ENCODE assay signal across 24 mouse cellular contexts in the genomic region with DNA sequence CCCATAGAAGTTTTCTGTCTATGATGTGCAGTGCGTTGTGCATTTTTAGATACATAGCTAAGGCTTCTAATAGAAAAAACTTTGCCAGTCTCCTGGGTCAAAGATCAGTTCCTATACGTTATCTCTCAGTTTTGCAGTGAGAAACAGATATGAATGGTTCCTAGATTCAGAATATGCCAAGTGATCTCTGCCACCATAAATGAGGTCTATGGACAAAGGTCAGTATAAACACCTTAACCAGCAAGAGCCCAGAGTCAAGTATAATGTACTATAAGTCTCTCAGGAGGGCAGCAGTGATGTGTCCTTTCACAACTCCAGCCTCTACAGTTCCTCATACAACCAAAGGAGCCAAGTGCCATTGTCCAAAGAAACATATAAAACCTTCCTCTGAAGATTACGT. TPM values are rescaled to one million over a fixed set of nuclear protein-coding genes. Genes with fewer than 3 reads are reported as not detected.
A peak's percentile ranks its signal among the peaks of the same experiment; 100 is the strongest.
DNase-seq lines count a peak whose midpoint lies in the region; ATAC-seq and TF ChIP-seq lines count a peak whose summit lies in the region.
"Had no signal": no experiment of that assay in that cellular context is flagged by ENCODE, and none has a peak within 500 bp of the region (broad histone marks: within the 10 kb centered on the region; RNA-seq: fewer than 3 reads in every experiment).

No protein-coding gene starts in this region.

- DNase-seq in liver, adult 2 months (ENCODE audit: extremely low read depth, low read depth, low spot score): peak; percentile 36
- no peak for DNase-seq in liver, postnatal 0 days
- DNase-seq in hindbrain, embryonic 10.5 days (ENCODE audit: low spot score): no peak
- DNase-seq: adrenal gland, adult 2 months; adrenal gland, postnatal 10 days; adrenal gland, postnatal 25 days; cerebellum, adult 11 months; cerebellum, adult 18-20 months; cerebellum, adult 8-10 months; cerebellum, postnatal 10 days; cerebellum, postnatal 25 days had no signal

- H3K36me3 ChIP-seq in liver, adult 2 months (ENCODE audit: control insufficient read depth, insufficient read depth, low read length): peaks cover 12% of the 10 kb centered on the region
- H3K36me3 ChIP-seq in liver, postnatal 0 days (replicated peaks; ENCODE audit: insufficient read depth, low read length): no peaks in the 10 kb centered on the region
- H3K36me3 ChIP-seq in intestine, embryonic 16.5 days (ENCODE audit: control insufficient read depth, insufficient read depth, low read length): no peaks in the 10 kb centered on the region
- H3K36me3 ChIP-seq in small intestine, adult 2 months (ENCODE audit: control insufficient read depth, insufficient read depth, low read length): peaks cover 24% of the 10 kb centered on the region
- no peaks in the 10 kb centered on the region for H3K36me3 ChIP-seq in hindbrain, embryonic 10.5 days
- H3K36me3 ChIP-seq: embryonic facial prominence, embryonic 10.5 days; embryonic facial prominence, embryonic 12.5 days; forebrain, embryonic 10.5 days; forebrain, embryonic 12.5 days had no signal

- peaks cover 16% of the 10 kb centered on the region for H3K4me1 ChIP-seq in liver, adult 2 months (ENCODE audit: control insufficient read depth, insufficient read depth, low read length)
- no peaks in the 10 kb centered on the region for H3K4me1 ChIP-seq in liver, postnatal 0 days (ENCODE audit: insufficient read depth)
- 0 out of 2 replicates have a peak, but pooled peaks cover 3% of the 10 kb centered on the region for H3K4me1 ChIP-seq in intestine, embryonic 16.5 days (ENCODE audit: control insufficient read depth, insufficient read depth, low read length)
- peaks cover 21% of the 10 kb centered on the region; the same call in 1 of the 2 replicates for H3K4me1 ChIP-seq in small intestine, adult 2 months (ENCODE audit: control insufficient read depth, insufficient read depth, insufficient read length, low read length)
- H3K4me1 ChIP-seq in hindbrain, embryonic 10.5 days (replicated peaks): no peaks in the 10 kb centered on the region
- H3K4me1 ChIP-seq: embryonic facial prominence, embryonic 10.5 days; embryonic facial prominence, embryonic 12.5 days; forebrain, embryonic 10.5 days; forebrain, embryonic 12.5 days had no signal

- no peaks in the 10 kb centered on the region for H3K79me2 ChIP-seq in liver, adult 2 months (ENCODE audit: control insufficient read depth, insufficient read depth, low read length)

- no peak overlapping the region for H3K9ac ChIP-seq in liver, adult 2 months (ENCODE audit: low read depth, low read length)
- H3K9ac ChIP-seq in liver, postnatal 0 days (replicated peaks): no peak overlapping the region
- no peak overlapping the region for H3K9ac ChIP-seq in intestine, embryonic 16.5 days (ENCODE audit: low read depth, low read length)
- H3K9ac ChIP-seq: embryonic facial prominence, embryonic 12.5 days; forebrain, embryonic 12.5 days had no signal

- H3K27ac ChIP-seq in liver, adult 2 months (replicated peaks; ENCODE audit: insufficient read depth, low read depth, low read length): no peak overlapping the region
- H3K27ac ChIP-seq in liver, postnatal 0 days (ENCODE audit: low read depth): no peak overlapping the region
- peak overlapping the region; percentile 75; the same call in 1 of the 2 replicates for H3K27ac ChIP-seq in intestine, embryonic 16.5 days (ENCODE audit: low read length)
- H3K27ac ChIP-seq in small intestine, adult 2 months (ENCODE audit: insufficient read depth, low read depth, low read length): peak overlapping the region; percentile 96
- no peak overlapping the region for H3K27ac ChIP-seq in hindbrain, embryonic 10.5 days
- H3K27ac ChIP-seq: embryonic facial prominence, embryonic 10.5 days; embryonic facial prominence, embryonic 12.5 days; forebrain, embryonic 10.5 days; forebrain, embryonic 12.5 days had no signal

- no peak overlapping the region for H3K4me2 ChIP-seq in liver, postnatal 0 days (ENCODE audit: low read depth, low read length)
- peak overlapping the region; percentile 32; the same call in 1 of the 2 replicates for H3K4me2 ChIP-seq in intestine, embryonic 16.5 days (ENCODE audit: low read depth, low read length)
- H3K4me2 ChIP-seq: embryonic facial prominence, embryonic 12.5 days; forebrain, embryonic 12.5 days had no signal

- no peak for ATAC-seq in liver, postnatal 0 days
- peak; percentile 72 for ATAC-seq in intestine, embryonic 16.5 days
- ATAC-seq in erythroid progenitor cell, adult 5-6 weeks (replicated peaks; ENCODE audit: low FRiP score, poor library complexity, severe bottlenecking): no peak
- ATAC-seq: forebrain, embryonic 14.5 days; forebrain, embryonic 16.5 days had no signal

- TF ChIP-seq POLR2A in liver, adult 2 months (IDR thresholded peaks at IDR 0.05; ENCODE audit: extremely low read depth, insufficient read depth, low read length): no peak
- no peak for TF ChIP-seq POLR2A in small intestine, adult 2 months (IDR thresholded peaks at IDR 0.05; ENCODE audit: low read depth, low read length)

- no peaks in the 10 kb centered on the region for H3K9me3 ChIP-seq in liver, postnatal 0 days (ENCODE audit: low read length)
- H3K9me3 ChIP-seq in intestine, embryonic 16.5 days (ENCODE audit: control insufficient read depth, low read length): no peaks in the 10 kb centered on the region
- no peaks in the 10 kb centered on the region for H3K9me3 ChIP-seq in hindbrain, embryonic 10.5 days
- H3K9me3 ChIP-seq: embryonic facial prominence, embryonic 10.5 days; embryonic facial prominence, embryonic 12.5 days; forebrain, embryonic 10.5 days; forebrain, embryonic 12.5 days had no signal

- no peak for TF ChIP-seq CTCF in liver, adult 2 months (IDR thresholded peaks at IDR 0.05; ENCODE audit: low read depth, low read length)
- TF ChIP-seq CTCF in liver, postnatal 0 days (IDR thresholded peaks at IDR 0.05; ENCODE audit: low read depth): no peak
- no peak for TF ChIP-seq CTCF in small intestine, adult 2 months (IDR thresholded peaks at IDR 0.05; ENCODE audit: extremely low read depth, insufficient read length, insufficient replicate concordance, low read depth, low read length)

- H3K27me3 ChIP-seq in liver, adult 2 months (ENCODE audit: control insufficient read depth, insufficient read depth, low read length): no peaks in the 10 kb centered on the region
- H3K27me3 ChIP-seq in liver, postnatal 0 days (ENCODE audit: insufficient read depth, low read length): no peaks in the 10 kb centered on the region
- no peaks in the 10 kb centered on the region; the same call in 1 of the 2 replicates for H3K27me3 ChIP-seq in intestine, embryonic 16.5 days (replicated peaks; ENCODE audit: control insufficient read depth, insufficient read depth, low read length)
- no peaks in the 10 kb centered on the region for H3K27me3 ChIP-seq in small intestine, adult 2 months (ENCODE audit: control insufficient read depth, insufficient read depth, low read length)
- H3K27me3 ChIP-seq in hindbrain, embryonic 10.5 days (ENCODE audit: insufficient read depth, poor library complexity, severe bottlenecking): no peaks in the 10 kb centered on the region
- H3K27me3 ChIP-seq: embryonic facial prominence, embryonic 12.5 days; forebrain, embryonic 12.5 days had no signal

- 70% methylated on average over 3 of the region's 3 CpGs for WGBS in liver, adult 2 months
- WGBS in liver, postnatal 0 days (ENCODE audit: insufficient replicate concordance): 73% methylated on average over 3 of the region's 3 CpGs
- 77% methylated on average over 3 of the region's 3 CpGs for WGBS in intestine, embryonic 16.5 days
- 22% methylated on average over 3 of the region's 3 CpGs for WGBS in small intestine, adult 2 months
- 80% methylated on average over 3 of the region's 3 CpGs for WGBS in hindbrain, embryonic 10.5 days

- no peak for TF ChIP-seq EP300 in liver, postnatal 0 days (IDR thresholded peaks at IDR 0.05; ENCODE audit: low read depth)

- no peak overlapping the region for H3K4me3 ChIP-seq in liver, adult 2 months (ENCODE audit: insufficient read depth, low read depth, low read length)
- no peak overlapping the region for H3K4me3 ChIP-seq in liver, postnatal 0 days (ENCODE audit: low read depth, low read length)
- no peak overlapping the region for H3K4me3 ChIP-seq in intestine, embryonic 16.5 days (ENCODE audit: low read length)
- H3K4me3 ChIP-seq in small intestine, adult 2 months (ENCODE audit: low read depth, low read length): no peak overlapping the region
- H3K4me3 ChIP-seq in hindbrain, embryonic 10.5 days: no peak overlapping the region
- H3K4me3 ChIP-seq: embryonic facial prominence, embryonic 10.5 days; embryonic facial prominence, embryonic 12.5 days; forebrain, embryonic 10.5 days; forebrain, embryonic 12.5 days had no signal

RNA-seq across cellular contexts. Expression of a gene that starts 1.2 kb away (rescaled TPM):
- total RNA-seq in liver, adult 2 months (2014; rRNA removed): 120 and 259 TPM in 2 replicates
- polyA plus RNA-seq in liver, adult 2 months (2012; rRNA removed): 137 and 182 TPM in 2 replicates
- 13.5 and 14.6 TPM in 2 replicates for polyA plus RNA-seq in liver, postnatal 0 days (2015; fragmentation: Nextera tagmentation; extraction: Ambion mirVana)
- polyA plus RNA-seq in intestine, embryonic 16.5 days (2015; fragmentation: Nextera tagmentation; extraction: Ambion mirVana): 63.9 and 95.6 TPM in 2 replicates
- polyA plus RNA-seq in small intestine, adult 2 months (2012; rRNA removed): 386 and 713 TPM in 2 replicates
- not detected in 2 replicates for total RNA-seq in erythroid progenitor cell, adult 5-6 weeks (2015; ENCODE audit: low replicate concordance)
- total RNA-seq in erythroid progenitor cell, adult 5-6 weeks (2017; ENCODE audit: low replicate concordance): not detected in 2 replicates
- polyA plus RNA-seq in hindbrain, embryonic 10.5 days (2016; fragmentation: Nextera tagmentation; extraction: Ambion mirVana): not detected in 2 replicates
- total RNA-seq: MEL had no signal
- polyA plus RNA-seq: brain, embryonic 14.5 days; embryonic facial prominence, embryonic 10.5 days; embryonic facial prominence, embryonic 12.5 days; forebrain, embryonic 10.5 days; forebrain, embryonic 12.5 days; forebrain, embryonic 14.5 days; forebrain, embryonic 16.5 days had no signal

RNA-seq across cellular contexts. Expression of a gene that starts 19.9 kb away (rescaled TPM):
- total RNA-seq in liver, adult 2 months (2014; rRNA removed): not detected in 2 replicates
- not detected in 2 replicates for polyA plus RNA-seq in liver, adult 2 months (2012; rRNA removed)
- polyA plus RNA-seq in liver, postnatal 0 days (2015; fragmentation: Nextera tagmentation; extraction: Ambion mirVana): not detected in 2 replicates
- polyA plus RNA-seq in intestine, embryonic 16.5 days (2015; fragmentation: Nextera tagmentation; extraction: Ambion mirVana): not detected in 2 replicates
- polyA plus RNA-seq in small intestine, adult 2 months (2012; rRNA removed): 0.13 TPM in 2 replicates
- total RNA-seq in erythroid progenitor cell, adult 5-6 weeks (2015; ENCODE audit: low replicate concordance): not detected in 2 replicates
- total RNA-seq in erythroid progenitor cell, adult 5-6 weeks (2017; ENCODE audit: low replicate concordance): not detected in 2 replicates
- polyA plus RNA-seq in hindbrain, embryonic 10.5 days (2016; fragmentation: Nextera tagmentation; extraction: Ambion mirVana): not detected in 2 replicates
- total RNA-seq: adrenal gland, adult 2 months; adrenal gland, postnatal 10 days; adrenal gland, postnatal 25 days; ES-E14; MEL had no signal
- polyA plus RNA-seq: adrenal gland, adult 2 months; brain, embryonic 14.5 days; cortical plate, adult 2 months; embryonic facial prominence, embryonic 10.5 days; embryonic facial prominence, embryonic 12.5 days; forebrain, embryonic 10.5 days; forebrain, embryonic 12.5 days; forebrain, embryonic 14.5 days; forebrain, embryonic 16.5 days had no signal

RNA-seq across cellular contexts. Expression of a gene that starts 34.2 kb away (rescaled TPM):
- total RNA-seq in liver, adult 2 months (2014; rRNA removed): 34.6 and 36.9 TPM in 2 replicates
- polyA plus RNA-seq in liver, adult 2 months (2012; rRNA removed): 19.6 and 31.6 TPM in 2 replicates
- 12.0 and 13.1 TPM in 2 replicates for polyA plus RNA-seq in liver, postnatal 0 days (2015; fragmentation: Nextera tagmentation; extraction: Ambion mirVana)
- polyA plus RNA-seq in intestine, embryonic 16.5 days (2015; fragmentation: Nextera tagmentation; extraction: Ambion mirVana): 0.80 and 0.97 TPM in 2 replicates
- polyA plus RNA-seq in small intestine, adult 2 months (2012; rRNA removed): 4.5 and 33.3 TPM in 2 replicates
- total RNA-seq in erythroid progenitor cell, adult 5-6 weeks (2015; ENCODE audit: low replicate concordance): 395 and 429 TPM in 2 replicates
- total RNA-seq in erythroid progenitor cell, adult 5-6 weeks (2017; ENCODE audit: low replicate concordance): 185 and 223 TPM in 2 replicates
- not detected in 2 replicates for polyA plus RNA-seq in hindbrain, embryonic 10.5 days (2016; fragmentation: Nextera tagmentation; extraction: Ambion mirVana)
- polyA plus RNA-seq: embryonic facial prominence, embryonic 10.5 days; embryonic facial prominence, embryonic 12.5 days; forebrain, embryonic 10.5 days; forebrain, embryonic 12.5 days; forebrain, embryonic 16.5 days had no signal

Comparison
In these comparisons a context has a peak if more than half of its experiments do, and no peak if none do; other contexts are left out.
1. H3K27ac ChIP-seq: peak in intestine, embryonic 16.5 days (single experiment) and small intestine, adult 2 months (single experiment); none in liver, adult 2 months (single experiment), liver, postnatal 0 days (single experiment) and hindbrain, embryonic 10.5 days (single experiment).
2. RNA of a gene that starts 1.2 kb away (polyA plus RNA-seq): 386 to 713 TPM in small intestine, adult 2 months, 137 to 182 TPM in liver, adult 2 months, 63.9 to 95.6 TPM in intestine, embryonic 16.5 days and 13.5 to 14.6 TPM in liver, postnatal 0 days; not detected in hindbrain, embryonic 10.5 days; every median in the first group is over 10 times any median in the second.